Mouse (Mus musculus) cerebellum, adult 11-12 months (tissue): ENCODE results near the gene Bcl2l12.
A peak's percentile ranks its signal among the peaks of the same experiment; 100 is the strongest.
"Not testable (repeated sequence)": the region's sequence is repeated elsewhere in the genome, so short reads cannot be mapped to it uniquely, and the experiment has no call there.

Source experiments
- DNase-seq: peaks from one replicate; pipeline ENCODE4 v3.0.0; 2022

Bcl2l12 gene

GRCm38 (mm10) chr7:44998501-44998955 lies at the start of gene Bcl2l12:
Bcl2l12 (minus strand) TSS chr7:44998712.
- DNase-seq: no peak

GRCm38 (mm10) chr7:45047491-45047890 lies 49.0 kb upstream of the Bcl2l12 start:
- DNase-seq: no peak

DNA sequence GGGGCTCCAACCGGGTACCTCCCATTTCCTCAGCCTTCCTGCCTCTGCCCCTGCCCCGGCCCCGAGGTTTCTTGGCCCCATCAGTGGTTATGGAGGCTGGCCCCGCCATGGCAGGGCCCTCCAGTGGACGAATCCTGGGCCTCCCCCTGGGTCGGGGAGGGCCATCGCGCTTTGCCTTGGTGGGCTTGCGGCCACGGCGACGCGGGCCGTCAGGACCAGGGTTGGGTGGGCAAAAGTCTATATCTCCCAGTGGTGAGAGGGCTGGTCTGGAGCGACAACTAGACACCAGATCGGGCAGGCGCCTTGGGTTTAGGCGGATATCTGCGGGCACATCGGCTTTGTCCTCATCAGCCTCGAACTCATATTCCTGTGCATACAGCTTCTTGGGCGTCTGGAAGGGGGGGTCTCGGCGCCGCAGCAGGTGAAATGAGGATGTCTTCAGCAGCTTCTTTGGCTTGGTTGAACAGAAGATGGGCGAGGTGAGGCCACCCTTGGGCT lies 48.4 kb upstream of the Bcl2l12 start:
- DNase-seq: no peak

DNA sequence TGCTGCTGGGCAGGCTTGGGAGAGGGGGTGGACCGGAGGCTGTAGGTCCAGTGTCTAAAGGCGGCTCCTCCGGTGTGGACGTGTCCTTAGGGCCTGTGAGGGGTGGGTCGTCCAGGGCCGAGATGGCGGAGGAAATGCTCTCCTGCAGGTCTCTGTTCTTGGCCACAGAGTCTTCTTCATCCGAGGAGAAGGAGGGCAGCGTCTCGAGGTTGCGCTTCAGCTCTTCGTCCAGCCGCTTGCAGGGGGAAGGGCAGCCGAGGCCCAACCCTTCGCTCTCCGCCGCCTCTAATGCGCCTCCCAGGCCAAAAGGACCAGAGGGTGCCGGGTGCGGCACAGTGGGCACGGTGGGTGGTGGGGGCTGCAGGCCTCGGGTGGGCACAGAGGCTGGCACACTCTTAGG lies 47.2 kb upstream of the Bcl2l12 start:
- no peak for DNase-seq

- DNase-seq: no peak
Observed at GRCm38 (mm10) chr7:45043307-45043706, 44.8 kb upstream of the Bcl2l12 start.

DNA sequence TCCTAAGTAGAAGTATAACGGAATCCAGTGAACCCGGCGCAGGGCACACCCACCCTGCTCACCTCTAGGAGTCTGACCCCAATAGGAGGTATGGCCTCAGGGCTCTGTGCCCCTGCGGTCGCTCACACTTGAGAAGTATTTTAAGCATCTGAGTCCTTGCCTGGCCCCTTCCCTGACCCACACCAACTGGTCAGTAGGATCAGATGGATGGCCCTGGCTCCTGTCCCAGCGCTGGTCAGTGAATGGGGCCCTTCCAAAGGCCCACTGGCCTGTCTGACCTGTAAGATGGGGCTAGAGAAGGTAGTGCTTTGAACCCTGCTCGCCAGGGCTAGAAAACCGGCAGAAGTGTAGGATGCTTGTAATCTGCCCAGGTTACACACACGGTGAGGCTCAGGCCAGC lies 42.3 kb upstream of the Bcl2l12 start:
- no peak for DNase-seq

DNA sequence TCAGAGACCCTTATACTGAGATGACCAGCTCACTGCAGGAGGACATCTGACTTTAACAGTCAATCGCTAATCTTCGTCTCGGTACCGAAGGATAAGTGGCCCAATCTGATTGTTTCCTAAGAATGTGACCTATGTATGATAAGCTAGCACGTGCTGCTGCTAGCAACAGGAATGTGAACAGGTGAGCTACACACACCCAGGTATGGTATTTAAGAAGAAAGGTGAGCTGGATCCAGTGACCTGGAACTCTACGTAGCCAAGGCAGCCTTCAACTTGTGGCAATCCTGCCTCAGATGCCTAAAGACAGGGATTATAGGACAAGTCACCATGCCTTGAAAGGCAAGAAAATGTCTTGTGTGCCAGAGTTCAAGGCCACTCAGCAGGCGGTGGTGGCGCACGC lies 39.9 kb upstream of the Bcl2l12 start:
- no peak for DNase-seq

GRCm38 (mm10) chr7:45037720-45038361 lies 39.3 kb upstream of the Bcl2l12 start:
- DNase-seq: peak; percentile 20

- no peak for DNase-seq
Observed at GRCm38 (mm10) chr7:45036702-45037101, 38.2 kb upstream of the Bcl2l12 start.

- DNase-seq: no peak
Observed at GRCm38 (mm10) chr7:45035631-45036030, 37.1 kb upstream of the Bcl2l12 start.

GRCm38 (mm10) chr7:45033722-45034359 lies 35.3 kb upstream of the Bcl2l12 start:
- no peak for DNase-seq

DNA sequence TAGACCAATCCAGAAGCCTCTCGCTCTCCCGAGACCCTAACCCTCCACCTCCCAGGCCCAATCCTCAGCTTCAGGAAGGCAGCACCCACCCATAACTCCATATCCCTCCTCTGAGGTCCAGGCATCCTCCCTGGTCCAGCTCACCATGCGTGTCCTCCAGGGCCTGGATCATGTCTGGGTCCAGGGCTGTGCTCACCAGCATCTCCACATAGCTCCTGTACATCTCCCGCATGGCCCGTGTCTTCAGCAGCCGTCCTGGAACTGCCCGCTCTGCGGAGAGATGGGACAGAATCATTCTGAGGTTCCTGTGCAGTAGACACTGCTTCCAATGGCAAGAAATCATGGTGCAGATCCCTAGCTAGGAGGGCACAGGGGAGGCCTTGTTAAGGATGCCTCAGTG lies 32.3 kb upstream of the Bcl2l12 start:
- no peak for DNase-seq

DNA sequence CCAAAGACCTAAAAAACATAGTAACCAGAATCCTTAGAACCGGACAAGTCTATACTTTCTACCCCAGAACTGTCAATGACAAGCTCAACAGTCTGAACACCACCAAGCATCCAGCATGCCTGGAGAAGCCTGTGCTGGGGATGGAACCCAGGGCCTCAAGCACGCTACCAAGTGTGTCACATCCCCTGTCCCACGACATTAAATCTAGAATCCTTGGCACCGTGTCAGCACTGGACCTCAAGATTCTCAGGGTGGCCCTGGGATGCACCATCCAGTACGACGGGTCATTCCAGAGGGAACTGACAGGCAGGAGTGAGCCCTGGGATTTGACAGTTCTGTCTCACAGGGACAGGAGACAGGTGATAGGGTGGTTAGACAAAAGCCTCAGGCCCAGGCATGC lies 31.5 kb upstream of the Bcl2l12 start:
- DNase-seq: no peak

DNA sequence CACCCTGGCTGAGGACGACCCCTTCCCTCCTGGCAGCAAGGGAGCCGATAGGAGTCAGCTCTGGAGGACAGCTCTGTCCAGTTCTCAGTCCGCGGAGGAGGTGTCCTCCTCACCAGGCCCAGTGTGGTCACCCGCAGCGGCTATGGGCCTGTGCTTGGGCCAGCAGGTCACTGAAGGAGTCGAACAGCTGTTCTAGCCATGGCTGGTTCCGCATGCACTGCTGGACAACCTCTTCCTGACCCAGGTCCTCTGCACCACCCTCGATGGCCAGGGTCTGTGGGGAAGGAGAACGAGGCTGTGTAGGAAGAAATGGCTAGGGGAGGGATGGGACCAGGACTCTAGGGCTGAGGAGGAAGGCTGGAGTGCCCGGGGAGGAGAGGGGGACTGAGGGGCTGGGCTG lies 29.8 kb upstream of the Bcl2l12 start:
- peak; percentile 14 for DNase-seq

GRCm38 (mm10) chr7:45027761-45028160 lies 29.2 kb upstream of the Bcl2l12 start:
- DNase-seq: no peak

DNA sequence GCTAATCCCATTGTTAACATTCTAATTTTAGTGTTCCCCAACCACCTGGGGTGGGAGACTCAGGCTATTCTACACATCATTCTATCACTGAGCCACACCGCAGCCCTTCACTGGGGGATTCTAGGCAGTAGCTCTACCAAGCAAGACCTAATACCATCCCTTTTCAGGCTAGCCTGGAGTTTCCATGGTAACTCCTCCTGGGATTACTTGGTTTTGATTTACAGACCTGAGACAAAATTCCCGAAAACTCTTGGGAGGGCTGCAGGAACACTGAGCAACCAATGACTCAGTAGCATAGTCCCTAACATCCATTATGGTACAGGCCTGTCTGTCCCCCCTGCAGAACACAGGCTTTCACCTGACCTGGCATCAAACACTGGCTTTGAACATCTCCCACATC lies 27.7 kb upstream of the Bcl2l12 start:
- DNase-seq: no peak

- peak; percentile 32 for DNase-seq
Observed at GRCm38 (mm10) chr7:45025601-45026220, 27.2 kb upstream of the Bcl2l12 start.

- DNase-seq: no peak
Observed at GRCm38 (mm10) chr7:45024281-45025248, 26.1 kb upstream of the Bcl2l12 start.

- DNase-seq: not testable (repeated sequence)
Observed at GRCm38 (mm10) chr7:45023711-45024110, 25.2 kb upstream of the Bcl2l12 start.

DNA sequence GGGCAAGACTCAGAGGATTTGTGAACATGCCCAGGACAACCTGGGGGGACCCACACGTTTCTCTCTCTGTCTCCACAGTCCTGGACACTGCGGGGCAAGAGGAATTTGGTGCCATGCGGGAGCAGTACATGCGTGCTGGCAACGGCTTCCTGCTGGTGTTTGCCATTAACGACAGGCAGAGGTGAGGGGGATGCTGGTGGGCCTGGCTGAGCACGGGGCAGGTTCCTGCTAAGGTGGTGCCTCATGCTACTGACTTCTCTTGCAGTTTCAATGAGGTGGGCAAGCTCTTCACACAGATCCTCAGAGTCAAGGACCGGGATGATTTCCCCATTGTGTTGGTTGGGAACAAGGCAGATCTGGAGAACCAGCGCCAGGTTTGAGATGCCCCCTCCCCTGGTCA lies 21.7 kb upstream of the Bcl2l12 start:
- peak; percentile 52 for DNase-seq

DNA sequence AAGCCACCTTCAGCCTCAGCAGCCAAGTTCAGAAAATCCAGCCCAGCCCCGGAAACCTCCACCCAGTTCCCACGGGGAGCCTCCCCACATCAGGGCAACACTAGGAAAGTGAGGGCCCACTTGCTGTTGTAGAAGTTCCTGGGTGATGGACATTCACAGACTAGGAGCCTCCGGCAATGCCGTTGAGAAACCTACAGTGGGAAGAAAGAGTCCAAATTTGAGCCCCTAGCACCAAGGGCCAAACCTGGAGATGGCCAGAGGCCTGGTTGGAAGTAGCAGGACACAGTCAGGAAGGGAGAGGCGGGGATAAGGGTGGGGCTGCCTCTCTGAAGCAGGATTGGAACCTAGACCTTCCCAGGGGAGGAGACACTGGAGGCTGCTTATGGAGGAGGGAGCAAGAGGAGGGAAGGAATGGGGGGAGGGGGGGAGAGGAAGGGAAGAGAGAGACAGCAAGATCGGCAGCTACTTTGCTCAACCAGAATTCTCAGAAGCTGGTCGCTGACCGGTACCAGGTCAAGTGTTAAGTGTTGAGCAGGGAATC lies 20.6 kb upstream of the Bcl2l12 start:
- DNase-seq: peak; percentile 55

DNA sequence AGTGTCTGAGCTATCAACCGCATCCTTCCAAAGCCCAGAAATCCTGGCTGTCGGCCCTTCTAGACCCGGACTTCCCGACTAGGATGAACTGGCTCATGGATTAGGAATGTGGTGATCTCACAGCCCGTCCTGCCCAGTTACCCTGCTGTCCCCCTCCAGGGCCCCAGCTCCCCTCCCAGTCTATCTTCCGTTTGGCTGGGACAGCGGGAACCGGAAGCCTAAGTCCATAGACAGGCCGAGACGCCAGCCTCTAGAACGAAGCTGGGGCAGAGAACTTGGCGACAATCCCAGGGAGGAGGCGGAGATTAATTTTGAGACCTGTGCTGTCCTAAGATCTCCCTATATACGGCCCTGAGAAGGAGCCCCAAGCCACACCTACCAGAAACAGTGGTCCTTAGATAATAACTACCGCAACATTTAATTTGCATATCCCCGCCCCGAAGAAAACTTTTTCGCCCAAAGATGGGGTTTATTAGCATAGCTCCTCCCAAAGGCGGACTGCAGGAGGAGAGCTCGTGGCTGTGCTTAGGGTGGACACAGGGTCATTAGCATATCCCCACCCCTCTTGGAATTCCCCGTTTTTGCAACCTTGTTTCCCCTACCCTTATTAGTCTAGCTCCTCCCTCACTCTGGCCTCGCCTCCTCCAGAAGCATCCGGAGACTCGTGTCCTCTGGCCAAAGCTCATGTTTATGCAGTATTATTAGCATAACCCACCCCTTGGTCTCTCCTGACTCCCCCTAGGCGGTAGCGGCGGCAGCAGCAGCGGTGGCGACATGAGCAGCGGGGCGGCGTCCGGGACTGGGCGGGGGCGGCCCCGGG lies 18.9 kb upstream of the Bcl2l12 start, which contains the start of gene Rras:
Gene Rras, plus strand, starts transcription at position 720 of the 820 bp plus-strand sequence.
- peak; percentile 91 for DNase-seq
